Mouse (Mus musculus): ENCODE measurements around the gene Cyp2s1. TPM values are rescaled to one million over a fixed set of nuclear protein-coding genes. Genes with fewer than 3 reads are reported as not detected.

Cyp2s1 gene
- polyA plus RNA-seq (2014; fragmentation: Illumina TruSeq; extraction: RNeasy Lipid Tissue Mini Kit (QIAGEN cat#74804); ENCODE audit: low replicate concordance): 7.0 TPM

DNA sequence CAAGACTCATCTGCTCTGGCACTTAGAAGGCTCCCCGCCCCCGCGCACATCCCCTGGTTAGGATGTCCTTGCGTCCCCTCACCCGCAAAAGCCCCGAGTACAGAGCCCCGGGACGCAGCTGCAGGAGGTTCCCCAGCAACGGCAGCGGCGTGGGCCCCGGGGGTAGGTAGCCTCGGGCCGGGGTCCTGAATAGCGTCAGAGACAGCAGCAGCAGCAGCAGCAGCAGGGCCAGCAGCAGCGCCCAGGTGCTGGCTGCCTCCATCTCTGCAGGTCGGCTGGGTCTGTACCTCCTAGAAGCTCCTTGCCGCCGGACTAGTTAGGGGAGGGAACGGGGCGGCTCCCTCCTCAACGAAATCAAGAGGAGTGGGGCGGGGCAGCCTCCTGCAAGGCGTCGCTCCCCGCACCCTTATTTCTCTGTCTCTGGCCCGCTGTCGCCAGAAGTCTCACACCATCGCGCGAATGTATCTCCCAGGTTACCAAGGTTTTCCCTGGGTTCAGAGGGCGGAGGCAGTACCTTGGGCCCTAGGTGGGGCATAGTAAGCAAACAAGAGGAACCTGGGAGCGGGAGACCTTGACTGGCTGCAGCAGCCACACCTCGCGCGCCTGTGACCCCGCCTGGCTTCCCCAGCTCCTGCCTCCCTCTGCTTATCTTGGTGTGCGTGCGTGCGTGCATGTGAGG, at the start of gene Cyp2s1:
Gene Cyp2s1 (minus strand): TSS at position 673 of the 679 bp plus-strand sequence.

DNA sequence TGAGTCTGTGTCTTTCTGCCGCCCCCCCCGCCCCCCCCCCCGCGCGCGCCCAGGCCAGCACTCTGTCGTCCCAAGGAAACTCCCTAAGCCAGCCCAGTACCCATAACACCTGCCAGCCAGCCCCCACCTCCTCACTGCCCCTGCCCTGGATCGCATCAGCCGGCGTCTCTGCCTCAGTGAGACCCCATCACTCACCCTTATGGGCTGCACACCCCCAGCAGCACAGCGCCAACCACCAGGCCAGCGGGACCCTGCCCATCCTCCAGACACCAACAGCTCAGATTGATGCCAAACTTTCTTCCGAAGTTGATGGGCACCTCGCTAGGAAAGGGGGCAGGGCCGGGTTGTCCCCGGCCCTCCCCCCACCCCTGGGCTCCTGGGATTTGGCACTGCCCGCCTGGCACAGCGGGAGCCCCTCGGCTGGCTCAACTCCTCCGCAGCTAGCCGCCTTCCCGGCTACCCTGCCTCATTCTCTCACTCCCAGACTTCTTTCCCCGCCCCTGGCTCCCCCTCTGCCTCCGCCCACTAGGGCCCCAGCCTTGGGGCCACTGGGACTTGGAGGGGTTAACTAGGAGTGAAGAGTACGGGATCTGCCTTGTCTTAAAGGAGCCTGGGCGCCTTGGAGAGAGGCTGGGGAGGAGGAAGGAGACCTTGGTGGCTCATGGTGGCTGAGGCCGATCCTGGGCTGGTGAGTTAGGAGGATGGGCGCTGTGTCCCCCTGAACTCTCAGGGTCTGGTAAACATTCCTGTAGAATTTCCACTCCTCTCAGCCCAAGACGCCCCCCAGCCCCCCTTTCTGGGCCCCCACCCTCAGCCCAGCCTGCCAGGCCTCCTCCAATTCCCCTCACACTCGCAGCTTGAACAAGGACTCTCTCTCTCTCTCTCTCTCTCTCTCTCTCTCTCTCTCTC, 28.2 kb downstream of the Cyp2s1 start, which contains the start of gene Axl:
Gene Axl (minus strand): TSS at position 486 of the 909 bp plus-strand sequence.

DNA sequence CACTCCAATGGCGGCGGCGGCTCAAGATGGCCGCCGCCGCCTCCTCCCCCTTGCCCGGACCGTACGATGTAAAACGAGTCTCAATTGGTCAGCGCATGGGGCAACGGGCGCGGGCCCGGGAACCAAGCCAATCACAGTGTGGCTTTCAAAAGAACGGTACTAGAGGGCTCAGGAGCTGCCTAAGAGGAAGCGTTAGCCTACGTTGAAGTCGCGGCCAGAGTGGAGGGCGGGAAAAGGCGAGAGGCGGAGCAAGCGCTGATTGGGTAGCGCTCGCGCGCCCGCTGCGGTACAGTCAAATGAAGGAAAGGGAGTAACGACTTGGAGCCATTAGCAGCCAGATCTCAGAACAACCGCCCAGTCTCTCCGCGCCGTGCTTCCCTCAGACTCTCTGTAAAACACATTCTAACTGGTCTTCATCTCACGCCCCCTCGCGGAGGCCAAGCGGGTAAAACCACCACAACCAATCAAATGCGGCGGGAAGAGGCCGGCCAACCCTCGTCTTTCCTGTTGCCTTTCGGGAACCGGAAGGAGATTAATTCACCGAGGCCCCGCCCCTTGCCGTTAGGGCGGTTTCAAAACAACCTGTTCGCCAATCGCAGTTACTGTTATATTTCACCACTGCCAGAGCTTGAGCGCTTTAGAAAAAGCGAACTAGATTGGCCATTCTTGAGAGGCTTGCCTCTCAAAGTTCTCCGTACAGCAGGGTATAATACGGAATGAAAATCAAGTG, 61.8 kb downstream of the Cyp2s1 start, which contains the start of gene Hnrnpul1:
Gene Hnrnpul1 (minus strand): TSS at position 20 of the 730 bp plus-strand sequence.

Other genes with a start within 250 kb of the Cyp2s1 start
- 3.4 TPM for gene Erich4, start 201.0 kb downstream of the Cyp2s1 start, polyA plus RNA-seq (2014; fragmentation: Illumina TruSeq; extraction: RNeasy Lipid Tissue Mini Kit (QIAGEN cat#74804); ENCODE audit: low replicate concordance)
- gene Dmac2, start 197.5 kb downstream of the Cyp2s1 start, polyA plus RNA-seq (2014; fragmentation: Illumina TruSeq; extraction: RNeasy Lipid Tissue Mini Kit (QIAGEN cat#74804); ENCODE audit: low replicate concordance): 32.4 TPM
- gene B3gnt8, start 190.3 kb downstream of the Cyp2s1 start, polyA plus RNA-seq (2014; fragmentation: Illumina TruSeq; extraction: RNeasy Lipid Tissue Mini Kit (QIAGEN cat#74804); ENCODE audit: low replicate concordance): not detected
- gene Bckdha, start 157.9 kb downstream of the Cyp2s1 start, polyA plus RNA-seq (2014; fragmentation: Illumina TruSeq; extraction: RNeasy Lipid Tissue Mini Kit (QIAGEN cat#74804); ENCODE audit: low replicate concordance): not detected
- gene Exosc5, start 157.7 kb downstream of the Cyp2s1 start, polyA plus RNA-seq (2014; fragmentation: Illumina TruSeq; extraction: RNeasy Lipid Tissue Mini Kit (QIAGEN cat#74804); ENCODE audit: low replicate concordance): 0.89 TPM
- gene Tmem91, start 141.7 kb downstream of the Cyp2s1 start, polyA plus RNA-seq (2014; fragmentation: Illumina TruSeq; extraction: RNeasy Lipid Tissue Mini Kit (QIAGEN cat#74804); ENCODE audit: low replicate concordance): not detected
- not detected for gene B9d2, start 136.1 kb downstream of the Cyp2s1 start, polyA plus RNA-seq (2014; fragmentation: Illumina TruSeq; extraction: RNeasy Lipid Tissue Mini Kit (QIAGEN cat#74804); ENCODE audit: low replicate concordance)
- gene Tgfb1, start 129.9 kb downstream of the Cyp2s1 start, polyA plus RNA-seq (2014; fragmentation: Illumina TruSeq; extraction: RNeasy Lipid Tissue Mini Kit (QIAGEN cat#74804); ENCODE audit: low replicate concordance): 0.52 TPM
- 0.56 TPM for gene Ccdc97, start 97.8 kb downstream of the Cyp2s1 start, polyA plus RNA-seq (2014; fragmentation: Illumina TruSeq; extraction: RNeasy Lipid Tissue Mini Kit (QIAGEN cat#74804); ENCODE audit: low replicate concordance)
- 29.2 TPM for gene Hnrnpul1, start 62.2 kb downstream of the Cyp2s1 start, polyA plus RNA-seq (2014; fragmentation: Illumina TruSeq; extraction: RNeasy Lipid Tissue Mini Kit (QIAGEN cat#74804); ENCODE audit: low replicate concordance)
- 12.1 TPM for gene Axl, start 28.2 kb downstream of the Cyp2s1 start, polyA plus RNA-seq (2014; fragmentation: Illumina TruSeq; extraction: RNeasy Lipid Tissue Mini Kit (QIAGEN cat#74804); ENCODE audit: low replicate concordance)
- gene Cyp2b10, start 80.7 kb upstream of the Cyp2s1 start, polyA plus RNA-seq (2014; fragmentation: Illumina TruSeq; extraction: RNeasy Lipid Tissue Mini Kit (QIAGEN cat#74804); ENCODE audit: low replicate concordance): 600 TPM
- gene Cyp2b13, start 244.6 kb upstream of the Cyp2s1 start, polyA plus RNA-seq (2014; fragmentation: Illumina TruSeq; extraction: RNeasy Lipid Tissue Mini Kit (QIAGEN cat#74804); ENCODE audit: low replicate concordance): not detected

Data from small intestine, adult 10 weeks (tissue).